Mouse (Mus musculus) midbrain, embryonic 11.5 days (tissue): ENCODE measurements around the gene Gpr132. TPM values are rescaled to one million over a fixed set of nuclear protein-coding genes. Genes with fewer than 3 reads are reported as not detected.

Experiments used
- ATAC-seq: fragments of 200-750 bp; cut with Nextera tagmentation; 2 replicates; pipeline ENCODE4 v1.8.0; 2017; ENCODE audit warnings: moderate TSS enrichment, moderate library complexity; ENCODE audit not compliant: low FRiP score
- DNase-seq: peaks from one replicate; pipeline ENCODE4 v3.0.0; 2015; ENCODE audit warnings: low spot score; ENCODE audit errors: missing footprints
- H3K27ac ChIP-seq: fragments of 300-500 bp; sonication (generic); 2 replicates; pipeline ENCODE4 v1.5.1; 2014; ENCODE audit warnings: low read depth, low read length
- H3K27me3 ChIP-seq: fragments of 300-500 bp; sonication (generic); 2 replicates; pipeline ENCODE4 v1.6.1; 2014; ENCODE audit warnings: mild to moderate bottlenecking, low read length, moderate library complexity, mixed read lengths; ENCODE audit not compliant: control insufficient read depth, insufficient read depth
- H3K36me3 ChIP-seq: fragments of 300-500 bp; sonication (generic); 2 replicates; pipeline ENCODE4 v1.6.1; 2014; ENCODE audit warnings: mild to moderate bottlenecking, low read length, moderate library complexity, mixed read lengths; ENCODE audit not compliant: control insufficient read depth, insufficient read depth
- H3K4me1 ChIP-seq: fragments of 300-500 bp; sonication (generic); 2 replicates; pipeline ENCODE4 v1.6.1; 2014; ENCODE audit warnings: low read length; ENCODE audit not compliant: control insufficient read depth, insufficient read depth
- H3K4me2 ChIP-seq: fragments of 300-500 bp; sonication (generic); 2 replicates; pipeline ENCODE4 v1.6.1; 2014; ENCODE audit warnings: mild to moderate bottlenecking, moderate library complexity
- H3K4me3 ChIP-seq: fragments of 300-500 bp; sonication (generic); 2 replicates; pipeline ENCODE4 v1.5.1; 2014; ENCODE audit warnings: low read depth, low read length
- H3K9ac ChIP-seq: fragments of 300-500 bp; sonication (generic); 2 replicates; pipeline ENCODE4 v1.6.1; 2014; ENCODE audit warnings: low read length
- H3K9me3 ChIP-seq: fragments of 300-500 bp; sonication (generic); 2 replicates; pipeline ENCODE4 v1.6.1; 2016; ENCODE audit warnings: low read length; ENCODE audit not compliant: control insufficient read depth
- WGBS: fragments of 180-500 bp; shearing (Covaris S2); extraction: QIAGEN DNeasy Blood & Tissue Kit; methylation state at CpG from one replicate; pipeline ENCODE4 v1.1.7; 2014; 5-methylcytosine and 5-hydroxymethylcytosine counted together
- polyA plus RNA-seq: library from polyadenylated mRNA; unstranded; fragments of >200 nt; fragmentation: Nextera tagmentation; extraction: Ambion mirVana; gene quantifications from 2 replicates; pipeline ENCODE4 v1.2.1, GENCODE M21; 2014

The Gpr132 gene
- polyA plus RNA-seq: not detected in 2 replicates

- DNase-seq (no peak), ATAC-seq (no peak)
- Histone ChIP-seq H3K36me3 (no peaks in the 10 kb centered on the region), H3K9me3 (no peaks in the 10 kb centered on the region), H3K9ac (no peak within 1 kb of the TSS), H3K4me3 (no peak within 1 kb of the TSS), H3K27ac (no peak within 1 kb of the TSS), H3K4me2 (no peak within 1 kb of the TSS), H3K27me3 (peaks cover 9% of the 10 kb centered on the region; the same call in 1 of the 2 replicates), H3K4me1 (no peaks in the 10 kb centered on the region)
- 66% methylated on average over 13 of the region's 13 CpGs for WGBS
Observed at GRCm38 (mm10) chr12:112868178-112869087, at the start of gene Gpr132. Gene Gpr132 (minus strand): TSS chr12:112868228.

- Histone ChIP-seq H3K4me1 (peaks cover 8% of the 10 kb centered on the region), H3K4me2 (no peak overlapping the region), H3K4me3 (no peak overlapping the region), H3K36me3 (no peaks in the 10 kb centered on the region), H3K27ac (no peak overlapping the region), H3K9ac (no peak overlapping the region), H3K9me3 (no peaks in the 10 kb centered on the region), H3K27me3 (no peaks in the 10 kb centered on the region; the same call in 1 of the 2 replicates)
- DNase-seq (no peak), ATAC-seq (no peak)
- whole genome bisulfite sequencing: 77% methylated on average over 11 of the region's 11 CpGs
Observed at GRCm38 (mm10) chr12:112917486-112917885, 49.5 kb upstream of the Gpr132 start.

- Histone ChIP-seq H3K4me1 (peaks cover 4% of the 10 kb centered on the region), H3K4me2 (no peak overlapping the region), H3K9ac (no peak overlapping the region), H3K36me3 (no peaks in the 10 kb centered on the region), H3K9me3 (no peaks in the 10 kb centered on the region), H3K4me3 (no peak overlapping the region), H3K27me3 (no peaks in the 10 kb centered on the region; the same call in 1 of the 2 replicates), H3K27ac (no peak overlapping the region)
- 88% methylated on average over 16 of the region's 16 CpGs for WGBS
- ATAC-seq: no peak
- no peak for DNase-seq
Observed at GRCm38 (mm10) chr12:112916698-112917400, 48.8 kb upstream of the Gpr132 start.

GRCm38 (mm10) chr12:112915587-112915986 lies 47.6 kb upstream of the Gpr132 start:
- no peaks in the 10 kb centered on the region for H3K9me3 ChIP-seq
- 88% methylated on average over 13 of the region's 13 CpGs for WGBS
- no peak overlapping the region for H3K9ac ChIP-seq
- no peak overlapping the region for H3K4me3 ChIP-seq
- H3K4me1 ChIP-seq: no peaks in the 10 kb centered on the region; the same call in 1 of the 2 replicates
- H3K36me3 ChIP-seq: no peaks in the 10 kb centered on the region
- no peak for ATAC-seq
- no peak overlapping the region for H3K4me2 ChIP-seq
- H3K27me3 ChIP-seq: no peaks in the 10 kb centered on the region
- DNase-seq: no peak
- no peak overlapping the region for H3K27ac ChIP-seq

GRCm38 (mm10) chr12:112914527-112914926 lies 46.5 kb upstream of the Gpr132 start:
- no peak for ATAC-seq
- no peak overlapping the region for H3K9ac ChIP-seq
- no peak overlapping the region for H3K4me3 ChIP-seq
- H3K4me1 ChIP-seq: no peaks in the 10 kb centered on the region
- H3K4me2 ChIP-seq: no peak overlapping the region
- no peaks in the 10 kb centered on the region for H3K9me3 ChIP-seq
- H3K36me3 ChIP-seq: no peaks in the 10 kb centered on the region
- no peak for DNase-seq
- H3K27me3 ChIP-seq: no peaks in the 10 kb centered on the region
- no peak overlapping the region for H3K27ac ChIP-seq
- 85% methylated on average over 11 of the region's 11 CpGs for WGBS

- H3K4me1 ChIP-seq: no peaks in the 10 kb centered on the region
- H3K4me2 ChIP-seq: no peak overlapping the region
- DNase-seq (no peak), ATAC-seq (no peak)
- no peaks in the 10 kb centered on the region; the same call in 1 of the 2 replicates for H3K36me3 ChIP-seq
- no peak overlapping the region for H3K9ac ChIP-seq
- H3K27ac ChIP-seq: no peak overlapping the region
- no peaks in the 10 kb centered on the region for H3K9me3 ChIP-seq
- no peaks in the 10 kb centered on the region for H3K27me3 ChIP-seq
- H3K4me3 ChIP-seq: no peak overlapping the region
- WGBS: 91% methylated on average over 28 of the region's 28 CpGs
Observed at GRCm38 (mm10) chr12:112912951-112913745, 45.1 kb upstream of the Gpr132 start.

- no peak overlapping the region for H3K9ac ChIP-seq
- no peaks in the 10 kb centered on the region for H3K27me3 ChIP-seq
- H3K4me1 ChIP-seq: no peaks in the 10 kb centered on the region
- no peaks in the 10 kb centered on the region for H3K9me3 ChIP-seq
- 91% methylated on average over 17 of the region's 17 CpGs for WGBS
- no peak overlapping the region for H3K4me3 ChIP-seq
- no peaks in the 10 kb centered on the region; the same call in 1 of the 2 replicates for H3K36me3 ChIP-seq
- H3K27ac ChIP-seq: no peak overlapping the region
- no peak overlapping the region for H3K4me2 ChIP-seq
- DNase-seq (no peak), ATAC-seq (no peak)
Observed at GRCm38 (mm10) chr12:112911701-112912100, 43.7 kb upstream of the Gpr132 start.

- Histone ChIP-seq H3K9me3 (no peaks in the 10 kb centered on the region), H3K27me3 (no peaks in the 10 kb centered on the region), H3K27ac (no peak overlapping the region), H3K4me1 (no peaks in the 10 kb centered on the region), H3K9ac (no peak overlapping the region), H3K4me3 (no peak overlapping the region), H3K36me3 (no peaks in the 10 kb centered on the region; the same call in 1 of the 2 replicates), H3K4me2 (no peak overlapping the region)
- no peak for DNase-seq
- 96% methylated on average over 22 of the region's 22 CpGs for WGBS
- no peak for ATAC-seq
Observed at GRCm38 (mm10) chr12:112908991-112909390, 41.0 kb upstream of the Gpr132 start.
